Mouse (Mus musculus) urinary bladder, postnatal 25 days (tissue): ENCODE data around the gene Cacng1.

Source experiments
- DNase-seq: peaks from one replicate; pipeline ENCODE4 v3.0.0; 2022; ENCODE audit warnings: low spot score

Cacng1 gene

DNA sequence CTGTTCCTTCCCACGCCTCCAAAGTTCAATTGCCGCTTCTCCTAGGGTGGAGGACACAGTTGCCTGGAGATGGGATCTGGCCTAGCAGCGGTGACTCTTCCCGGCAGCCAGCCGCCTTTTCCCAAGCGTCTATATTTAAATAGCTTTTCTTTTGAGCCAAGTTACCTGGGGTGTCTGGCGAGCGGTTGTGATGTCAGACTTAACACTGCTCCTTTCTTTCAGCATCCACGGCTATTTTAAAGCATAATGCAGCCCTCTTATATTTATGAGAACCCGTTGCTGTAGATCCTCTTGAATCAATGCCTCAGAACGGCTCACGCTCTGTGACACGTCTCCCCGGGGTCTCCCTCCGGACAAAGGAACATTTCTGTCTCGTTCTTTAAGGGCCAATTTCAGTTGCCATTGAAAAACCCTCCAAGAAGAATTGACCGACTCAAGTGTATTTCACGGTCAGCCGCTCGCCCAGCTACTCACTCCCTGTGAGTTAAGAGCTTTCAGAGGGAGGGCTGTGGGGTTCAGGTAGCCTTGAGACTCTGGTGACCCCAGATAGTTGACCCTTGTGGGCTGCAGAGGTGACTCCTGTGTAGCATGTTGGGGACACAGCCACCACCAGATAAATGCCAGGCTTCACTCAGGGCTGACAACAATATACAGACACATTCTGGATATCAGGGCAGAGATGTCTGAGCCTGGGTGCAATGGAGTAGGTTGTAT, 8.3 kb downstream of the Cacng1 start:
- DNase-seq = no peak

DNA sequence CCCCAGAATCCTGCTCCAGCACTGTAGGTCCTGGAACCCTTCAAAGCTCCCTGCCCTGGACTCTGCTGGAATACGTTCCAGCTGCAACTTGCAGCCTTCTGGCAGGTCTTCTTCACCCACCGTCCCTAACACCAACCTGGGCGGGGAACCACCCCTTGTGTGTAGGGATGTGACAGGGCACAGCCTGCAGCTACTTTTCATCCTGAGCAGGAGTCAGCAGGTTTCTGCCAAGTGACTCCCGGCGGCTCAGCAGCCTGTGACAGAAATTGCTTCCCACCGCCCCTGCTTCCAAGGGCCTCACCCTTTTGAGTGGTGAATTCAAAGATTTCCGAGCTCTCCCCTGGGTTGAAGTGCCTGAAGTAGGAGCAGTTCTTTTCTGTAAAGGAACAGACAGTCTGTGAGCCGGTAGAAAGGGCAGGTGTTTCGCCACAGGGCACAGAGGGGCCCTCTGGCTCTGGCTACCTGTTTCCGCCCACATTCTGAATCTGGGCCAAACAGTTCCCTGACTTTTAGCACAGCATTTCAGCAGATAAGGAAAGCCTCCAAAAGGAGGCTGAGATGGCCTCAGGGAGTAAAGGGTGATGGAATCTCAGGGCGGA, 10.7 kb downstream of the Cacng1 start:
- no peak for DNase-seq

DNA sequence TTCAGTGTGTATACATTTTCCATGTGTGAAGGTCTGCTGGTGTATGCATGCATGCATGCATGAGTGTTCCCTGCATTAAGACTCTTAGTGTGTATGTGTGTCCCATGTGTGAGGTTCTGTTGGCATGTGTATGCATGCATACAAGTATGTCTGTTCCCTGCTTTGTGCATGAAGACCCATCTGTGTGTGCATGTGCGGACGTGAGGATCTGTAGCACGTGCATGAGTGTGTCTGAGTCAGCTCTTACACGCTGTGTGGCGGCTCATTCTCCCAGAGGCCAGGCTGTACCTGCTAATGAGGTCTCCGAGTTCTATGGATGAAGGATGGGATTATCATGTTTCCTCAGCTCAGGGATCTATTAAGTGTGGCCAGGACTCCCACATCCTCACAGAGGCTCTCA, 11.3 kb downstream of the Cacng1 start:
- DNase-seq = no peak

DNA sequence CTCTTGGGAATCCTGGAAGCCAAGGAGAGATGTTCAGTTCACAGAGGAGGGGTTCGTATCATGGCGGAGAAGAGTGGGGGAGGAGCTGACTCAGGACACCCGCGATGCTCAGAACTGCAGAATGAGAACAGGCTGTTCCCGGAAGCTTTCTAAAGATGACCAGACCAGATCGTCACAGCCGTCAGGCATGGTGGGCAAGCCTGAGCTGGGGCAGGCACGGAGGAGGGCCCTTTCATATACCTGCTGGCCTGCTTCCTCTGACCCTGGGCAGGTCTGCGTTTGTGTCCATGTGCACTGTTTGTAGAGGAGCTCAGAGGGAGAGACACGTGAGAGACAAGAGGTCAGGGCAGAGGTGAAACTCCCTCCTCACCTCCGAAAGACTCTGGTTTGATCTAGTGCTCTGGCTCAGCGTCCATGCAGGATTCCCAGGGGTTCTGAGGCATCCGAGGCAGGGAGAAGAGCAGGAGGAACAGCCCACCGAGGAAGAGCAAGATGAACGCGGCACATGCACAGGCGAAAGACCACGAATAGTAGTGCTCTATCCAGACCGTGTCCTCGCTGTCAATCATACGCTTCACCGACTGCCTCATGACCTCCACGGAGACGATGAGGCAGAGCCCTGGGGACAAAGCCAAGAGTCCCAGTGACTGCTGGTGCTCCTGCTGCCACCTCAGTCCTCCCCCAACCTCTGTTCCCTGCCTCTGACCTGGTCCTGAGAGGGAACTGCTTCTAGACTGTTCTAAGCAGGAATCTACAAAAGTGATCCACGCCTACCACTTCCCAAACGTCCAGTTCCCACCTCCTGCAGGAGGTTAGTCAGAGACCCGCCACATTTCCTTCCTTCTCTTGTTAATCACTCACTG, 12.8 kb downstream of the Cacng1 start:
- no peak for DNase-seq

DNA sequence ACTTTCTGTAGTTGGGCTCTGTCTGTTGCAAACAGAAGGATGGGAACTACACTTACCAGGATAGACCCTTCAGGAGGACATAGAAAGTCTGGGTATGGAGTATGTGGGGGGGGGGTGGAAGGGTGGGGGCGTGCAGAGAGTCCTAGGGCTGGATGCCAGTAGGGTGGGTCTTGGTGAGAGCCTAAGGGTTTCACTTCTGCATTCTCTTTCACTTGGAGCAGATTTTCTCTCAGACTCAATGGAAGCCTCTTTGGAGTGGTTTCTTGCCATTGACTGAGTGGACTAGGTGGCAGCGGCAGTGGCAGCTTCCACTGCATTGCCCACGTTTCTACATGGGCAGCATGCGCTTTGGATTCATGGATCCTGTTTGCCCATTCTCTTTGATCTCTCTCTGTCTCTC, 16.4 kb downstream of the Cacng1 start:
- no peak for DNase-seq

DNA sequence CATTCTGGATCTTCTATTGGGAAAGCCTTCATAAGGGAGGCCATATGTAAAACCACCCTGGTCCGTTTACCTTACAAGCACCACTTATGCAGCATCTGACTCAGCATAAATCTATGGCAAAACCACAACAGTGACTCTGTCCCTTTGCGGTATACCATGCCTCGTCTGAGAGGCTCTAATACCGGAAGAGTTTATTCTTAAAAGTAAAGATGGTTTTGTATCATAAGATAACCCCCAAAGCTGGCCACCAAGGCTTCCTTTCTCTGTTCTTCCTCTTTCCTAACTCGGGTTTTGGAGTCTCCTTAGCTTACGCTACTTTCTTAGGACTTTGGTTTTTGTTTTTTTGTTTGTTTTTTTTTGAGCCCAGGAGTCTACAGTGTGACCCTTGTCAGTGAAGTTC, 23.0 kb downstream of the Cacng1 start:
- no peak for DNase-seq

DNA sequence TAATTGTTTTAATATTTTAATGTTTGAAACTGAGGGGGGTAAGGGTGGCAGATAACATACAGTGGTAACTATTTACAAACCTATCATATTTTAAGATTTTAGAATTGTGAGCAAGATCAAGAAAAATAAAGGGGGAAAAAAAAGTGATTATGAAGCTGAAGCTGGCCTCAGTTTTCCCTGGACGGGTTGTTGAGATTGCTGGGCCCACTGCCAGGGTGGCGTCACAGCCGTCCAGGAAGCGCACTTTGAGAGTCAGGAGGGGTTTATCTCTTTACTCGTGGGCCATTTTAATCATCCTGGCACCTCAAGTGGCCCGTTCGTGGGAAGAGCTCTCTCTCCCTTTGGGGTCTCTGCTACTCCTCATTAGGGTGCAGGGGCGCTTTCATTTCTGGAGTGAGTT, 24.8 kb downstream of the Cacng1 start:
- DNase-seq = no peak

DNA sequence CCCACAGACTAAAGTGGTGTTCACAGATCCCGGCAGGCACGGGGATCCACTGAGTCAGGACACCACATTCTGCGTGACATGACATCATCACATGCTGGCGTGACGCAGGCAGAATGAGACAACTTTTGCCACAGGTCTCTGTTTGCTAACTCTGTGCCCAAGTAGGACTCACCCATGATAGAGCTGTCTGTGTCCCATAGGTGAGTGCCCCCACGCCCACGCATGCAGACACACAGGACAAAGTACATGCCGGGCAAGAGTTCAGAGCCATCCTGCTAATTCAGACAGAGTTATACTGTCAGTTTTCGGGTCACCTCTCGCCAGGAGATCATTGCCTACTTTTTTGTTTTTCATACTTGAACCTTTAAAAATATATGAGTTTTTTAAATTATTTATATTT, 27.8 kb downstream of the Cacng1 start:
- no peak for DNase-seq

DNA sequence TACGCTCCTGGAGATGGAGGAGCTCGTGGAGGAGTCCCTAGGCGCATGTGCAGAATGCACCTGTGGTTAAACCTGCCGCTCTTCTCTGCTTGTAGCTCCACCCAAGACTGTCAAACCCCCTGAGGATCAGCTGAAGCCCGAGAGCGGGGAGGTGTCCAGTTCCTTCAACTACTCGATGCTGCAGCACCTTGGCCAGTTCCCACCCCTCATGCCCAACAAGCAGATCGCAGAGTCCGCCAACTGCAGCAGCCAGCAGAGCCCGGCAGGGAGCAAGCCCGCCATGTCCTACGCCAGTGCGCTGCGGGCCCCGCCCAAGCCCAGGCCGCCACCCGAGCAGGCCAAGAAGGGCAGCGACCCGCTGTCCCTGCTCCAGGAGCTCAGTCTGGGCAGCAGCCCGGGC, 30.0 kb downstream of the Cacng1 start:
- no peak for DNase-seq

DNA sequence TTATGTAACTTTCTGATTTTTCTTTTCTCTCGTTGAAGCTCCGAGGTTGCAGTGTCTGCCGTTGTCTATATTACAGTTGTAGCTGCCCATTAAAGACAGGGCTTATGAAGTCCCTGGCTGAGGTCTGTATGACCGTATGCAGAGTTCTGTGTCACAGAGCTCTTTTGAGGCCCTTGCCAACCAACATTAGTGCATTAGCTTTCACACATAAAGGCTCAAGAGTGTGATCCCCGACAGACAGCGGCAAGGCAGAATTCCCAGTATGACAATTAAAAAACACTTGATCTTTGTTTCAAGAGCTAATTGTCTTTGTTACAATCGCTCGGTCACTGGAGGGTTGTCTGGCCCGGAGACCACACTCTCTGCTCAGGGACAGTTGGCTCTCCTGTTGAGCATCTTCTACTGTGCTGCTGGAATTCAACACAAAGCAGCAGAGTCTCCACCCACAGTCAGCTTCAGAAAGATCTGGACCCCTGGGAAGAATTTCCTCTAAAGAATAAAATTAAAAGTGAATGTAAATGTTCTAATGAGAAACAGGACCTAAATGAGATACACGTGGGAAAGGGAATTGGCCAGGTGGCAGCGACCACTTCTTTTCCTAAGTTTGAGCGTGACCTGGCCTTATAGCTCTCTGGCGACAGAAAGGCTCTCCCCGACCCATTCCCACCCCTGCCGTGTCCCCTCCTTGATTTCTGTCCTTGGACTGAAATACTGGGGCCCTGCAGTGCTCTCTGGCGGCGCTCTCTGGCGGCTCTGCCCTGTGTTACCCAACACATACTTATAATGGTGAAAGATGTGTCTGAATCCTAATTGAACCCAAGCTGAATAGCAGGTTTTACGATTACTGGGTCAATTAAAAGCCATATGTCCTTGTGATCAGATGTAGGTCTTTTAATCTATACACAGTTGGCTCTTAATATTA, 32.5 kb downstream of the Cacng1 start:
- DNase-seq = no peak

DNA sequence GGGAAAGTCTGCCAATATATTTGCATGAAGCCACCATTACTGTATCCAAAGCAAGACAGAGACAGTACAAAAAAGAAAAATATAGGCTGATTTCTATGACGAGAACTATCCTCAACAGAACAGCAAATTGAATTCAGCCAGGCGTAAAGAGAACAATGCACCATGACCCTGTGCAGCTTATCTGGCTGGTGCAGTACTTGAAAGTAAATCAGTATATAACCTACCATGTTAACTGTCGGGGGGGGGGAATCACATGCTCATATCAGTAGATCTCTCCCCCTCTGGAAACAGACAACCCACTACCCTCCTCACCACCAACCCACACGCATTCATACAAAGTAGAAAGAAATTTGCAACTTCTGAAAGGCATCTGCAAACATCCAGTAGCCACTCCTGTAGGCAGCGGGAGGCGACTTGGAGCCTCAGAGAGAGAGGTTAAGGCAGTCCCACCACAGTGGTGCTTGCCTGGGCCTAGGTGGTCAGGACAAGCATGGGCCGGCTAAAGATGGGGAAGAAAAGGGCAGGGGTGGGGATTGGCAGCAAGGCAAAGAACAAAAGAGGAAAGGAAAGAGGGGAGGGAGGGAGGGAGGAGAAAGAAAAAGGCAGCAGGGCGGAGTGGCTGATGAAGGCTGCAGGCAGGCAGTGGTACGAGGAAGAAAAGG, 33.5 kb downstream of the Cacng1 start:
- DNase-seq = no peak

DNA sequence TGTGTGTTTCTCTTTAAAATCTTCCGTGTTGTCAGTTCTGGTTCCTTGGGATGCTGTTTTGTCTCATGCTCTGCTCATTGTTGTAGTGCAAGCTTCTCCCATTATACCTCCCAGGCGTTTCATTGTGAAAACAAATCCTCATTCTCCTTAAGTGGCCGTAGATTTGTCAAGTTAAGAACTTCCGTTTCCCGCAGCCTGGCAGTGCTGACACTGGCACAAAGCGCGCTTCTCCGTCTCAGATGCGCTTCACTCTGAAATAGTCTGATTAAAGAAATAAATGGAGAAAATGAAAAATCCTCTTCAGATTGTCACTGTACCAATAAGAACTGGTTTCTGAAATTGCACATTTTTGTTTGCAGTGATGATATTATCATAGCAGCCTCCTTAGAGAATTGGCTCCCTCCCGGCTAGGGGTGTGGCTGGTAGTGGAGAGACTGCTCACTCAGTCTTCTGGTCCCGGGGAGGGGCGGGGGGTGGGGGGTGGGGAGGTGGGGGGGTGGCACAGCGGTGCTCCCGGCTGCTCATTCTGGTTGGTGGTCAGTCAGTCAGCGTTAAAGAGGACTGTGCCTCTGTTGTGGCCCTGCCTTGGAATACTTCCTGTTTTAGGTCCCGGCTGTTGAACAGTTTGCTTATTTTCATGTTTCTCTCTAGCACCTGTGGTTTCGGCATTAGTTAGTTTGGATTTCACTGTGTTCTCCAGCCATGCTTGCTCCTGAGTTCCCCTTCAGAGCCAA, 39.9 kb downstream of the Cacng1 start:
- DNase-seq = no peak

DNA sequence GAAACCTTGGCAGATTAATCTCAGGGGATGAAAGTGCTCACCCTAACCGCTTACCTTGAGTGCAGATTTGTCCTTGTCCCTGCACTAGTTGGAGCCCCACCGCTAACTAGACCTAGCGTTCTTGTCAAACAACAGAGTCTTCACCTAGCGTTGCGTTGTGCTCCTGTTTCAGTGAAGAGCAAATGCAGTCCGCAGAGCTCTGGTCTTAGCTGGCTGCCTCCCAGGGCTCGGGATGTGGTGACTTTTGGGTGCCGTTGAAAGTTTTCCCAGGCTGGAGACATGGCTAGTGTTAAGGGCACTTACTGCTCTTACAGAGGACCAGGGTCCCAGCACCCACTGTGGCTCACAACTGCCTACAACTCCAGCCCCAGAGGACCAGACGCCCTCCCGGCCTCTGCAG, 41.1 kb downstream of the Cacng1 start:
- no peak for DNase-seq

DNA sequence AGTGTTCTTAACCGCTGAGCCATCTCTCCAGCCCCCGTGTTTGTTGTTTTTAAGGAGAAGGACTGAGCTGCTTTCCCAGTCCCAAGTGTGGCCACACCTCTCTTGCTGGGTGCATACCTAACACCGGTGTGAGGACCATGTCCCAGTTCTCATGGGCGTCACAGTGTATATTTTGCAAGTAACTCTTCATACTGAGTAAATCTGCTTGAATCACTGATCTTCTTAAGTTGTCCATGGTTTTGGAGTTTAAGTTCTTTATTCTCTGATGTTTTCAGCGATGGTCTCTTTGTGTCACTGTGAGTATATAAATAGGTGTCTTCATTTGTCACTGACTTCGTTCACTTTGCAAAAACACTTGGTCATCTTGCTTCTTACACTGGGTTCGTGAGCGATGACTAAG, 41.7 kb downstream of the Cacng1 start:
- DNase-seq = no peak

DNA sequence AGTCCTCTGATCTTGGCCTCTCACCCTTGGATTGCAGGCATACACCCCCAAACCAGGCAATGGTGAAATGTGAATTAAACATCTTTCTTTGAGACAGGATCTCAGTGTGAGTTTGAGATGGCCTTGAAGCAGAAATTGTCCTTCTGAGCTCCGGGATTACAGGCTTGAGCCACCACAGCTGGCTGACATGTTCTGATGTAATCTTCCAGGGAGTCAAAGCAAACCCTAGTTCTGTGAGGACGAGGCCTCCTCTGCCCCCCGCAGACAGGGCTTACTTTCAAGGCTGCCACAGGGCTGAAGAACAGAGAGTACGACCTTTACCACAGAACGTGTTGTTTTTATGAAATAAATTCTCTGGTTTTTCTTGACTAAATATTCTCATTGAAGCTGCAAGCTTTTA, 42.3 kb downstream of the Cacng1 start:
- no peak for DNase-seq

DNA sequence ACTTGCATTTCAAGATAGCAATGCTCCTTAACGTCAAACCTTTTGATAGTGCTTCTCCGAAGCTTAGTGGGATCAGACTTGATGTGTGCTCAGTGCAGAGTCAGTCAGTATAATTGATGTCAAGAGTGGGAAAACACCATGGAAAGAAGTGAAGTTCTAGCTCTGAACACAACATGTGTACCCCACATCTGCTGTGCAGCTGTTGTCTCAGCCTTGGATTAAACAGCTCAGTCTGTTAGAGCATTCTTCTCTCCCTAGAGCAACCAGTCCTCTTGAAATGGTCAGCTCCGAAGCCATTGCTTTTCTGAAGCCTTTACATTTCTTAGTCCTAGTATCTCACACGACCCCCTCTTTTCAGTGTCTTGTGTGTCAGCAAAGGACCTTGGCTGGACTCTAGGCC, 47.3 kb downstream of the Cacng1 start:
- DNase-seq = no peak

DNA sequence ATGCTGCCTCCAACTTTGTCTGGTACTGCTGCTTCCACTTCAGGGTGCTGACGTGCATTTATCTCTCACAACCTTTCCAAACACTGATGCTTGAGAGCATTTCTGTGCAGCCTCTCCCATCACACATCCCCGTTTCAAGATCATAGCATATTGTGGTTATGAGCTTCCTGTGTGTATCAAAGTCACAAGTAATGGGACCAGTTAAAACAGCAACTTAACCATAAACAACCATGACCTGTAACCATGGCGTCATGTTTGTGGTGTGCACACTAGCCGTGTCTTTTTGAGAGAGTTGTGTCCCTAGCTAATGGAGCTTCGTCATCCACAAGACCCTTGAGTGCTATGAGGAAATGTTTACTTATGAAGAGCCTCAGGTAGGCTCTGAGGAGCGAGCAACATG, 48.1 kb downstream of the Cacng1 start:
- no peak for DNase-seq

DNA sequence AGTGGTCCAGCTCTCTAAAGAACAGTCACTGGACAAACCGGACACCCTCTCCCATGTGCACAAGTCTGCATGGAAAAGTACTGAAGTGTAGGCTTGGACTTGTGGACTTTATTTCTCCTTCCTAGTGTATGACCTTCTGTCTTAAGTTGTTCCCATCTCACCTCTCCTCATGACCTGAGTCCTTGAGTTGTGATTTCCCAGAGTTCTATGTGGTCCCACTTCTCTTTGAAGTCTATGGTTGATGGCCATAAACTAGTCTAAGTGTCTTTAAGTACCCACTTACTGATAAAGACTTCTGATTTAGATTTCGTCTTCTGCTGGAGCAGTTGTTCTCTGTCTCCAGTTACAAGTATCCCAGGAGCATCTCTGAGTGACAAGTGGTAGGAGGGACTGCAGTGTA, 48.8 kb downstream of the Cacng1 start:
- DNase-seq = no peak

DNA sequence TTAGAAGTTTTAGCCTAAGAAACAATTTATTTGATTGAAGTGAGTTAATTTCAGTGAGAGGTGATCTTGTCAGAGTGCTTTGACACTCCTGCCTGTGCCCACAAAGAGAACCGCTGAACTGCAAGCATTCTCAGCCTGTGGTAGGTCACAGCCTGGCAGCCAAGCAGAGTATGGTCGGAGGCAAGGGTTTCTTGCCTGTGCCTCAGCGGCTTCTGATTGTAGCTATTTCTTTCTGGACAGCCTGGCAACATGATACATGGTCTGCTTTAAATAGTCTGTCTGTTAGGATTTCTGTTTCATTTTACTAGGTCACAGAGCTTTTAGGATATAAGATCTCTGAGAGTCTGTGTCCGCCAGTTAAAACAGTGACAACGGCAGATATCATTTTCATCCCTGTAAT, 53.7 kb downstream of the Cacng1 start:
- DNase-seq = no peak

DNA sequence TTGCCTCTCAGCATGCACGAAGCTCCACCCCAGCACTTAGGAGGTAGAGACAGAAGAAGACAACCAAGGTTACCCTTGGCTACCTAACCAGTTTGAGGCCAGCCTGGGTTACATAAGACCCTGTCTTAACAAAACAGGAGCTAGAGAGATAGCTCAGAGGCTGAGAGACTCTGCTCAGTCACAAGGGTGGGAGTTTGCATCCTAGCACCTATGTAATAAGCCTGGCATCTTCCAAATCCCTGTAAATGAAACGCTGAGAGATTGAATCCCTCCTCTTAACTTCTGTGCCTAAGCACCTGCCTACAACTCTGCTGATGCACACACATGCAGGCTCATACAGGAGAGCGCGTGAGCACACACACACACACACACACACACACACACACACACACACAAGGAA, 55.9 kb downstream of the Cacng1 start:
- DNase-seq = no peak

DNA sequence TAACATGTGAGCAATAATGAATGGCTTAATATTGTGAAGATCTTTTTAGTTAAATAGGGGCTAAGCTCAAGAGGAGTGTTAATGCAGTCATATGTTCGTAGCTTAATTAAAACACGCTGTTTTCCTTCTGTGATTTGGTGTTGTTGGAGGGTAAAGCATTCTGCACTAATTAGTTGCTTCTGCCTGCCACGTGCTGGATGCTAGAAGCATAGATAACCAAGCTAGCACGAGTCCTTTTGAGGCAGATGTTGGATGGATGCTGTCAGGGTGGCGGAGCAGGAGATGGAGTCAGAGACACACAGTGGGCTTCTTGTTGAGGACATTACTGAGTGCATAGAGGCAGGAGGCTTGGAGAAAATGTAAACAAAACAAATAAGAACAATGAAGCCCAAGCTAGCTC, 59.2 kb downstream of the Cacng1 start:
- DNase-seq = no peak
